Mouse (Mus musculus) brain, embryonic 14.5 days (tissue): ENCODE measurements at regions not wholly inside any gene's neighbourhood (a gene's known extent, or its start where the extent isn't known, plus 50 kb on each side); places are given as distances from the start of the nearest gene placed in this dataset.

Experiments
- DNase-seq: peaks from one replicate; pipeline ENCODE4 v3.0.0-alpha.2; 2011; ENCODE audit warnings: low read depth
- CTCF ChIP-seq: fragments of 200-500 bp; IDR thresholded peaks from 2 replicates; pipeline ENCODE4 v1.5.1; 2012; ENCODE audit warnings: inconsistent platforms, mild to moderate bottlenecking, moderate library complexity, borderline replicate concordance; ENCODE audit not compliant: insufficient read depth, insufficient read length; ENCODE audit errors: extremely low read depth
- POLR2A ChIP-seq: fragments of 200-500 bp; IDR thresholded peaks from 2 replicates; pipeline ENCODE4 v1.6.1; 2012; ENCODE audit warnings: mild to moderate bottlenecking, inconsistent platforms, borderline replicate concordance; ENCODE audit not compliant: poor library complexity, insufficient read depth, insufficient read length, severe bottlenecking; ENCODE audit errors: extremely low read depth

- TF ChIP-seq CTCF (no peak), POLR2A (no peak)
- no peak for DNase-seq
These were observed 1284.6 kb upstream of the Cited2 start for GRCm38 (mm10) chr10:16438414-16438813.

- no peak for TF ChIP-seq CTCF
- no peak for TF ChIP-seq POLR2A
- peak; percentile 82 for DNase-seq
These were observed 1281.9 kb upstream of the Cited2 start for GRCm38 (mm10) chr10:16440932-16441640.

GRCm38 (mm10) chr10:16441661-16442072 lies 1281.4 kb upstream of the Cited2 start:
- peak; percentile 88 for DNase-seq
- TF ChIP-seq POLR2A (no peak), CTCF (no peak)

- no peak for DNase-seq
- no peak for TF ChIP-seq POLR2A
- no peak for TF ChIP-seq CTCF
These were observed 1279.1 kb upstream of the Cited2 start for GRCm38 (mm10) chr10:16443901-16444300.

GRCm38 (mm10) chr10:16467935-16468334 lies 1255.1 kb upstream of the Cited2 start:
- TF ChIP-seq CTCF: no peak
- no peak for TF ChIP-seq POLR2A
- DNase-seq: peak; percentile 57

- no peak for TF ChIP-seq CTCF
- no peak for TF ChIP-seq POLR2A
- DNase-seq: peak; percentile 14
These were observed 1253.3 kb upstream of the Cited2 start for GRCm38 (mm10) chr10:16469711-16470110.

GRCm38 (mm10) chr10:16473952-16474521 lies 1249.0 kb upstream of the Cited2 start:
- TF ChIP-seq POLR2A (no peak), CTCF (no peak)
- DNase-seq: no peak

GRCm38 (mm10) chr10:16498580-16498979 lies 1224.4 kb upstream of the Cited2 start:
- DNase-seq: no peak
- TF ChIP-seq POLR2A (no peak), CTCF (no peak)

- no peak for TF ChIP-seq POLR2A
- TF ChIP-seq CTCF: no peak
- DNase-seq: no peak
These were observed 1215.3 kb upstream of the Cited2 start for GRCm38 (mm10) chr10:16507681-16508080.

- DNase-seq: no peak
- no peak for TF ChIP-seq CTCF
- TF ChIP-seq POLR2A: no peak
These were observed 1214.9 kb upstream of the Cited2 start for GRCm38 (mm10) chr10:16508161-16508560.

GRCm38 (mm10) chr10:16514656-16515055 lies 1208.4 kb upstream of the Cited2 start:
- DNase-seq: peak; percentile 31
- no peak for TF ChIP-seq POLR2A
- no peak for TF ChIP-seq CTCF

- no peak for DNase-seq
- TF ChIP-seq POLR2A: no peak
- TF ChIP-seq CTCF: no peak
These were observed 1201.1 kb upstream of the Cited2 start for GRCm38 (mm10) chr10:16521895-16522294.
